Mouse (Mus musculus) effector memory CD4-positive, alpha-beta T cell, adult 7 months (primary cell): ENCODE data around the gene Gm7978. TPM values are rescaled to one million over a fixed set of nuclear protein-coding genes. Genes with fewer than 3 reads are reported as not detected.

Source experiments
- polyA plus RNA-seq: library from polyadenylated mRNA; unstranded; fragments of 100-300 nt; shearing (Covaris generic); gene quantifications from one replicate; pipeline ENCODE4 v1.2.1, GENCODE M21; 2017

Gm7978 gene
- not detected for polyA plus RNA-seq

DNA sequence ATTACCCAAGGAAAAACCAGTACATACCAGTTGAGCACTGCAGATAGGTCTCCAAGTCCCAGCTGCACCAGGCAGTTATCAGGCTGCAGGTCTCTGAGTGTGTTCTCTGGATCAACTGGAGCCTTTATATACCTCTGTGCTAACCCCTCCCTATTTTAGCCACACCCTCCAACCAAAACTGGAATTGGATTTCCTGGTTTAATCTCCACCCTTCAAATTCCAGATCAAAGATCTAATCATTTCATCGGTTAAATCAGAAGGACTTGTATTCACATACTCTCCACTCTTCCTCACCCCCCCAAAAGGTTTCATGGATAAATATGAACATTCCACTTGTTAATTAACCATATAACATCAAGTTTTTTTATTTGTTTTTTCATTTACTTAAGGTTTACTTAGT, at the start of gene Gm7978:
Gm7978 (minus strand) TSS at position 101 of the 400 bp plus-strand sequence.

DNA sequence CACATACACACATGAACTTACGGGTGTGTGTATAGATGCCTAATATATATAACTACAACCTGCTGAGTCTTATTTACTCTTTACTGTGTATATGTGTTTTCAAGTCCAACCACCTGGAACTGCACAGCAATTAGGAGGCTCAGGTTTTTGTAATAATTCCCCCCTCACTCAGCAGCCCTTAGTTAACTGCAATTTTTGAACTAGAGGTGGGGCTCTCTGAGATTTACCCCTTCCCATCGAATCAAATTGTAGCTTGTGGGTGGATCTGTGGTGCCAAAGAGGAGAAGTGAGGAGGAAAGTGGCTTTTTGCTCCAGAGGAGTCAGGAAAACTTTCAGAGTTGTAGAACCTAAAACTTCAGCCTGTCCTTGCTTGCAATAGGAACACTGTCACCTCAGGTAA, 39.7 kb upstream of the Gm7978 start, which contains the start of gene E330014E10Rik:
E330014E10Rik (plus strand) TSS at position 301 of the 400 bp plus-strand sequence.

DNA sequence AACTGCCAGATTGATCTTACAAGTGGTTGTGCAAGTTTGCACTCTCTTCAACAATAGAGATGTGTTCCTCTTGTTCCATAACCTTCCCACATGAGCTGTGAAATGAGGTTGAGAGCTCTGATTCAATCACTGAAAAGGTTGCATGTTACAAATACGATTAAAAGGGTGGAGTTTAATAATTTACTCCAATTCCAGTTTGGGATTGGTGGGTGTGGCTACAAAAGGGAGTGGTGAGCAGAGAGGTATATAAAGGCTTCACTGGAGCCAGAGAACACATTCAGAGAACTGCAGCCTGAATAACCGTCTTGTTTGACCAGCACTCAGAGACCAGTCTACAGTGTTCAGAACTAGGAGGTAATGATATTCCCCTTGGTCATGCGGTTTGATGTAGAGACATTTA, 5.7 kb upstream of the Gm7978 start, which contains the start of gene Gm7982:
Gm7982 (plus strand) TSS at position 301 of the 400 bp plus-strand sequence.

Other genes with a start within 250 kb of the Gm7978 start
- not detected for gene Gm3286, start 225.4 kb downstream of the Gm7978 start, polyA plus RNA-seq
- gene Gm7971, start 141.3 kb downstream of the Gm7978 start, polyA plus RNA-seq: not detected
- gene Gm7982, start 5.8 kb upstream of the Gm7978 start, polyA plus RNA-seq: 1.2 TPM
- not detected for gene E330014E10Rik, start 39.8 kb upstream of the Gm7978 start, polyA plus RNA-seq
- gene Cxcl13, start 220.8 kb upstream of the Gm7978 start, polyA plus RNA-seq: not detected